Mouse (Mus musculus): ENCODE data around the gene Zscan22. TPM values are rescaled to one million over a fixed set of nuclear protein-coding genes. Genes with fewer than 3 reads are reported as not detected.

The Zscan22 gene
- polyA plus RNA-seq, 1 experiment from 2014 or later: 20.4 TPM

- no peaks in the 10 kb centered on the region for H3K27me3 ChIP-seq (ENCODE audit: insufficient read depth, low read length)
- no peaks in the 10 kb centered on the region for H3K36me3 ChIP-seq (ENCODE audit: insufficient read depth, low read length)
- peak; percentile 5; the same call in 1 of the 2 replicates for ATAC-seq (ENCODE audit: low FRiP score, low TSS enrichment)
- H3K4me3 ChIP-seq (ENCODE audit: low read length): peak overlapping the region; percentile 61
- peak overlapping the region; percentile 84 for H3K27ac ChIP-seq (ENCODE audit: low read length)
- peak overlapping the region; percentile 94 for H3K4me2 ChIP-seq (replicated peaks; ENCODE audit: low read depth, low read length)
- peaks cover 9% of the 10 kb centered on the region for H3K4me1 ChIP-seq (ENCODE audit: insufficient read depth, low read length)
- H3K9ac ChIP-seq (replicated peaks; ENCODE audit: low read length): peak overlapping the region; percentile 80
- no peaks in the 10 kb centered on the region for H3K9me3 ChIP-seq (ENCODE audit: low read length)
- WGBS: 3% methylated on average over 16 of the region's 16 CpGs
These were observed 52.2 kb downstream of the Zscan22 start for GRCm38 (mm10) chr7:12949872-12950229.

GRCm38 (mm10) chr7:12954896-12955295, 57.3 kb downstream of the Zscan22 start:
- Histone ChIP-seq H3K36me3 (ENCODE audit: insufficient read depth, low read length) (no peaks in the 10 kb centered on the region), H3K27ac (ENCODE audit: low read length) (no peak overlapping the region), H3K4me1 (ENCODE audit: insufficient read depth, low read length) (peaks cover 8% of the 10 kb centered on the region), H3K9me3 (ENCODE audit: low read length) (no peaks in the 10 kb centered on the region), H3K4me2 (replicated peaks; ENCODE audit: low read depth, low read length) (no peak overlapping the region), H3K9ac (replicated peaks; ENCODE audit: low read length) (no peak overlapping the region), H3K4me3 (ENCODE audit: low read length) (no peak overlapping the region), H3K27me3 (ENCODE audit: insufficient read depth, low read length) (no peaks in the 10 kb centered on the region)
- 48% methylated on average over 3 of the region's 3 CpGs for WGBS
- no peak for ATAC-seq (ENCODE audit: low FRiP score, low TSS enrichment)

- no peaks in the 10 kb centered on the region for H3K4me1 ChIP-seq (ENCODE audit: insufficient read depth, low read length)
- WGBS: 73% methylated on average over 5 of the region's 5 CpGs
- H3K27me3 ChIP-seq (ENCODE audit: insufficient read depth, low read length): no peaks in the 10 kb centered on the region
- H3K9me3 ChIP-seq (ENCODE audit: low read length): no peaks in the 10 kb centered on the region
- no peak overlapping the region for H3K4me3 ChIP-seq (ENCODE audit: low read length)
- no peak overlapping the region for H3K27ac ChIP-seq (ENCODE audit: low read length)
- no peaks in the 10 kb centered on the region for H3K36me3 ChIP-seq (ENCODE audit: insufficient read depth, low read length)
- H3K4me2 ChIP-seq (replicated peaks; ENCODE audit: low read depth, low read length): no peak overlapping the region
- no peak for ATAC-seq (ENCODE audit: low FRiP score, low TSS enrichment)
- no peak overlapping the region for H3K9ac ChIP-seq (replicated peaks; ENCODE audit: low read length)
These were observed 59.9 kb downstream of the Zscan22 start for GRCm38 (mm10) chr7:12957511-12957910.

Other genes with a start within 250 kb of the Zscan22 start
- gene Vmn2r55, start 212.8 kb upstream of the Zscan22 start, polyA plus RNA-seq (2015; fragmentation: Nextera tagmentation; extraction: Ambion mirVana): not detected in 2 replicates
- not detected in 2 replicates for gene Vmn2r56, start 162.8 kb upstream of the Zscan22 start, polyA plus RNA-seq (2015; fragmentation: Nextera tagmentation; extraction: Ambion mirVana)
- 9.0 and 9.9 TPM in 2 replicates for gene Zscan18, start 94.2 kb upstream of the Zscan22 start, polyA plus RNA-seq (2015; fragmentation: Nextera tagmentation; extraction: Ambion mirVana)
- 13.6 and 17.5 TPM in 2 replicates for gene Zfp329, start 79.0 kb upstream of the Zscan22 start, polyA plus RNA-seq (2015; fragmentation: Nextera tagmentation; extraction: Ambion mirVana)
- 36.0 and 38.8 TPM in 2 replicates for gene Zfp110, start 63.1 kb upstream of the Zscan22 start, polyA plus RNA-seq (2015; fragmentation: Nextera tagmentation; extraction: Ambion mirVana)
- gene Zfp128, start 16.6 kb upstream of the Zscan22 start, polyA plus RNA-seq (2015; fragmentation: Nextera tagmentation; extraction: Ambion mirVana): 4.2 and 5.0 TPM in 2 replicates
- gene Rps5, start 24.5 kb downstream of the Zscan22 start, polyA plus RNA-seq (2015; fragmentation: Nextera tagmentation; extraction: Ambion mirVana): 983 and 1,044 TPM in 2 replicates
- 0.46 and 0.60 TPM in 2 replicates for gene Rnf225, start 29.6 kb downstream of the Zscan22 start, polyA plus RNA-seq (2015; fragmentation: Nextera tagmentation; extraction: Ambion mirVana)
- 10.4 and 12.1 TPM in 2 replicates for gene Zfp324, start 68.0 kb downstream of the Zscan22 start, polyA plus RNA-seq (2015; fragmentation: Nextera tagmentation; extraction: Ambion mirVana)
- gene Zfp446, start 80.0 kb downstream of the Zscan22 start, polyA plus RNA-seq (2015; fragmentation: Nextera tagmentation; extraction: Ambion mirVana): 12.4 and 14.4 TPM in 2 replicates
- 0.11 and 0.40 TPM in 2 replicates for gene Slc27a5, start 100.4 kb downstream of the Zscan22 start, polyA plus RNA-seq (2015; fragmentation: Nextera tagmentation; extraction: Ambion mirVana)
- gene Trim28, start 101.3 kb downstream of the Zscan22 start, polyA plus RNA-seq (2015; fragmentation: Nextera tagmentation; extraction: Ambion mirVana): 245 TPM in 2 replicates
- 28.3 and 29.2 TPM in 2 replicates for gene Zbtb45, start 112.2 kb downstream of the Zscan22 start, polyA plus RNA-seq (2015; fragmentation: Nextera tagmentation; extraction: Ambion mirVana)
- 159 and 162 TPM in 2 replicates for gene Chmp2a, start 137.0 kb downstream of the Zscan22 start, polyA plus RNA-seq (2015; fragmentation: Nextera tagmentation; extraction: Ambion mirVana)
- 30.4 and 54.9 TPM in 2 replicates for gene Ube2m, start 140.5 kb downstream of the Zscan22 start, polyA plus RNA-seq (2015; fragmentation: Nextera tagmentation; extraction: Ambion mirVana)
- gene Mzf1, start 156.9 kb downstream of the Zscan22 start, polyA plus RNA-seq (2015; fragmentation: Nextera tagmentation; extraction: Ambion mirVana): 3.8 and 5.1 TPM in 2 replicates
- not detected in 2 replicates for gene Vmn1r85, start 197.4 kb downstream of the Zscan22 start, polyA plus RNA-seq (2015; fragmentation: Nextera tagmentation; extraction: Ambion mirVana)
- gene Vmn1r86, start 222.1 kb downstream of the Zscan22 start, polyA plus RNA-seq (2015; fragmentation: Nextera tagmentation; extraction: Ambion mirVana): not detected in 2 replicates
- gene Vmn1r87, start 242.3 kb downstream of the Zscan22 start, polyA plus RNA-seq (2015; fragmentation: Nextera tagmentation; extraction: Ambion mirVana): not detected in 2 replicates